Mouse (Mus musculus): Measurements from ENCODE around the gene Fgfr2. TPM values are rescaled to one million over a fixed set of nuclear protein-coding genes. Genes with fewer than 3 reads are reported as not detected.
A peak's percentile ranks its signal among the peaks of the same experiment; 100 is the strongest.

The Fgfr2 gene
- polyA plus RNA-seq, 1 experiment, result 3.0 TPM

- H3K36me3 ChIP-seq (ENCODE audit: control insufficient read depth, insufficient read depth, low read length), result no peaks in the 10 kb centered on the region
- no peak overlapping the region; the same call in 1 of the 2 replicates for H3K4me3 ChIP-seq (ENCODE audit: control insufficient read depth, low read depth, low read length)
- H3K27ac ChIP-seq (ENCODE audit: control insufficient read depth, insufficient read depth, low read depth, low read length), result no peak overlapping the region
- H3K27me3 ChIP-seq (ENCODE audit: control insufficient read depth, insufficient read depth, low read length), result no peaks in the 10 kb centered on the region
- no peaks in the 10 kb centered on the region; the same call in 1 of the 2 replicates for H3K4me1 ChIP-seq (ENCODE audit: control insufficient read depth, insufficient read depth, low read length)
- TF ChIP-seq CTCF (IDR thresholded peaks at IDR 0.05; ENCODE audit: control insufficient read depth, insufficient read depth, insufficient replicate concordance, low read depth, low read length) (no peak), POLR2A (IDR thresholded peaks at IDR 0.05; ENCODE audit: control insufficient read depth, low read depth, low read length) (no peak)
These were observed 93.6 kb downstream of the Fgfr2 start for GRCm38 (mm10) chr7:133029496-133030047.

GRCm38 (mm10) chr7:133029004-133029403, 94.1 kb downstream of the Fgfr2 start:
- Histone ChIP-seq H3K4me3 (ENCODE audit: control insufficient read depth, low read depth, low read length) (peak overlapping the region; percentile 68; the same call in 1 of the 2 replicates), H3K27ac (ENCODE audit: control insufficient read depth, insufficient read depth, low read depth, low read length) (no peak overlapping the region), H3K27me3 (ENCODE audit: control insufficient read depth, insufficient read depth, low read length) (no peaks in the 10 kb centered on the region), H3K4me1 (ENCODE audit: control insufficient read depth, insufficient read depth, low read length) (no peaks in the 10 kb centered on the region; the same call in 1 of the 2 replicates), H3K36me3 (ENCODE audit: control insufficient read depth, insufficient read depth, low read length) (no peaks in the 10 kb centered on the region)
- no peak for TF ChIP-seq POLR2A (IDR thresholded peaks at IDR 0.05; ENCODE audit: control insufficient read depth, low read depth, low read length)
- TF ChIP-seq CTCF (IDR thresholded peaks at IDR 0.05; ENCODE audit: control insufficient read depth, insufficient read depth, insufficient replicate concordance, low read depth, low read length), result no peak

- TF ChIP-seq CTCF (IDR thresholded peaks at IDR 0.05; ENCODE audit: control insufficient read depth, insufficient read depth, insufficient replicate concordance, low read depth, low read length) (no peak), POLR2A (IDR thresholded peaks at IDR 0.05; ENCODE audit: control insufficient read depth, low read depth, low read length) (no peak)
- H3K4me1 ChIP-seq (ENCODE audit: control insufficient read depth, insufficient read depth, low read length), result no peaks in the 10 kb centered on the region; the same call in 1 of the 2 replicates
These were observed 95.2 kb downstream of the Fgfr2 start for GRCm38 (mm10) chr7:133027930-133028329.

GRCm38 (mm10) chr7:133024694-133025093, 98.5 kb downstream of the Fgfr2 start:
- Histone ChIP-seq H3K4me3 (ENCODE audit: control insufficient read depth, low read depth, low read length) (no peak overlapping the region), H3K27ac (ENCODE audit: control insufficient read depth, insufficient read depth, low read depth, low read length) (no peak overlapping the region), H3K27me3 (ENCODE audit: control insufficient read depth, insufficient read depth, low read length) (no peaks in the 10 kb centered on the region), H3K36me3 (ENCODE audit: control insufficient read depth, insufficient read depth, low read length) (no peaks in the 10 kb centered on the region), H3K4me1 (ENCODE audit: control insufficient read depth, insufficient read depth, low read length) (peaks cover 3% of the 10 kb centered on the region)
- TF ChIP-seq POLR2A (IDR thresholded peaks at IDR 0.05; ENCODE audit: control insufficient read depth, low read depth, low read length) (no peak), CTCF (IDR thresholded peaks at IDR 0.05; ENCODE audit: control insufficient read depth, insufficient read depth, insufficient replicate concordance, low read depth, low read length) (no peak)

More at GRCm38 (mm10) chr7:133027930-133028329, 95.2 kb downstream of the Fgfr2 start:
- Histone ChIP-seq H3K27ac (ENCODE audit: control insufficient read depth, insufficient read depth, low read depth, low read length) (no peak overlapping the region), H3K4me3 (ENCODE audit: control insufficient read depth, low read depth, low read length) (peak overlapping the region; percentile 68), H3K36me3 (ENCODE audit: control insufficient read depth, insufficient read depth, low read length) (no peaks in the 10 kb centered on the region), H3K27me3 (ENCODE audit: control insufficient read depth, insufficient read depth, low read length) (no peaks in the 10 kb centered on the region)

- Histone ChIP-seq H3K27ac (ENCODE audit: control insufficient read depth, insufficient read depth, low read depth, low read length) (peak overlapping the region; percentile 17; the same call in 1 of the 2 replicates), H3K36me3 (ENCODE audit: control insufficient read depth, insufficient read depth, low read length) (no peaks in the 10 kb centered on the region), H3K4me3 (ENCODE audit: control insufficient read depth, low read depth, low read length) (no peak overlapping the region), H3K4me1 (ENCODE audit: control insufficient read depth, insufficient read depth, low read length) (peaks cover 12% of the 10 kb centered on the region), H3K27me3 (ENCODE audit: control insufficient read depth, insufficient read depth, low read length) (no peaks in the 10 kb centered on the region)
- TF ChIP-seq POLR2A (IDR thresholded peaks at IDR 0.05; ENCODE audit: control insufficient read depth, low read depth, low read length), result no peak
- no peak for TF ChIP-seq CTCF (IDR thresholded peaks at IDR 0.05; ENCODE audit: control insufficient read depth, insufficient read depth, insufficient replicate concordance, low read depth, low read length)
These were observed 103.6 kb downstream of the Fgfr2 start for GRCm38 (mm10) chr7:133019481-133020020.

DNA sequence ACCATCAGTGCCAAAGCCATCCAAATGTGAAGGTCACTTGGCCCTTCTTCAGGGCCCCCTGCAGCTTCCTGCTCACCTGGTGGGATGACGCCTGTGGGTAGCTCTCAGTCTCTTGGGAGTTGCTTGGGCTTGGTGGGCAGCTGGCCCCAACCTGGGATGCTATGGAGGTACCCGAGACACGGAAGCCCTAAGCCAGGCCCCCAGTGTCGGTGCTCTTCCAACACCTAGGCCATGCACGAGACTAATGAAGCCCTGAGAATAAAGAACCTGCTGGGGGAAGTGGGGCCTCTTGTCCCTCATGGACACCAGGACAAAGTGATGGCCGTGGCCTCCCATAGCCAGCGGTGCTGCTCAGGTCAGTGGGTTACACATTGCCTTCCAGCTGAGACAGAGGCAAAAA, 104.2 kb downstream of the Fgfr2 start:
- Histone ChIP-seq H3K36me3 (ENCODE audit: control insufficient read depth, insufficient read depth, low read length) (no peaks in the 10 kb centered on the region), H3K4me1 (ENCODE audit: control insufficient read depth, insufficient read depth, low read length) (peaks cover 12% of the 10 kb centered on the region), H3K27me3 (ENCODE audit: control insufficient read depth, insufficient read depth, low read length) (no peaks in the 10 kb centered on the region), H3K4me3 (ENCODE audit: control insufficient read depth, low read depth, low read length) (no peak overlapping the region), H3K27ac (ENCODE audit: control insufficient read depth, insufficient read depth, low read depth, low read length) (no peak overlapping the region)
- TF ChIP-seq CTCF (IDR thresholded peaks at IDR 0.05; ENCODE audit: control insufficient read depth, insufficient read depth, insufficient replicate concordance, low read depth, low read length) (no peak), POLR2A (IDR thresholded peaks at IDR 0.05; ENCODE audit: control insufficient read depth, low read depth, low read length) (no peak)

DNA sequence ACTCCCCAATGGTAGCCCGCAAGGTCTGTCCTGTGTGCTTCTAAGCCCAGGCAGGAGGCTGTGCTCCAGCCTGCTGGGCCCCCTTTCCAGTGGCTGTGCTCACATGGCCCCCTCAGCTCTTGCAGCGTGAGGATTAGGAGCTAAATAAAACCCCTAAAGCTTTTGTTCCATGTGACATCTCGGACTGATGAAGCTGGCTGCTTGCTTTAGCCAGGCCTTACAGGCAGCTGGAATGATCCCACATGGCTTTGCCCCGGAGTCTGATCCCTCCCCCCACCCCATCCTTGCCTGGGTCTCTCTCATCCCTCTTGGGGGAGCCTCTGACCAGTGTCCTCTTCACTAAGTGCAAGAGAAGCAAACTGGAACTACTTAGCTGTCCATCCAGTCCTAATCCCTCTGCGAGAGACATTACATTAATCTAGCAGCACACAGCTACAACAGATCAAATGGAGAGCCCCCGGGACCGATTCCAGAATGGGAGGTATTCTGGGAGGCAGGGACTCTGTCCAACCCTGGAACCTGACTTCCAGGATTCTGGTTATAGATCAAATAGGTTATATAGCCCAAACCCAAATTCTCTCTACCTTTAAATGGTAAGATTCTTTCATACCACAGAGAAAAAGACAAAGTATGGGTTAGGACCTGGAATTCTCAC, 107.6 kb downstream of the Fgfr2 start:
- H3K4me3 ChIP-seq (ENCODE audit: control insufficient read depth, low read depth, low read length), result no peak overlapping the region
- H3K36me3 ChIP-seq (ENCODE audit: control insufficient read depth, insufficient read depth, low read length), result no peaks in the 10 kb centered on the region
- H3K4me1 ChIP-seq (ENCODE audit: control insufficient read depth, insufficient read depth, low read length), result peaks cover 12% of the 10 kb centered on the region

More for the DNA sequence above, 107.6 kb downstream of the Fgfr2 start:
- no peak overlapping the region for H3K27ac ChIP-seq (ENCODE audit: control insufficient read depth, insufficient read depth, low read depth, low read length)
- H3K27me3 ChIP-seq (ENCODE audit: control insufficient read depth, insufficient read depth, low read length), result no peaks in the 10 kb centered on the region
- TF ChIP-seq CTCF (IDR thresholded peaks at IDR 0.05; ENCODE audit: control insufficient read depth, insufficient read depth, insufficient replicate concordance, low read depth, low read length), result no peak
- no peak for TF ChIP-seq POLR2A (IDR thresholded peaks at IDR 0.05; ENCODE audit: control insufficient read depth, low read depth, low read length)
